Mouse (Mus musculus) brain, adult 2 months (tissue): Measurements from ENCODE around the gene Chrm1.
"Not testable (repeated sequence)": the region's sequence is repeated elsewhere in the genome, so short reads cannot be mapped to it uniquely, and the experiment has no call there.

Experiments used
- DNase-seq: peaks from one replicate; pipeline ENCODE4 v3.0.0; 2011; ENCODE audit warnings: low read depth, low spot score

The Chrm1 gene

DNA sequence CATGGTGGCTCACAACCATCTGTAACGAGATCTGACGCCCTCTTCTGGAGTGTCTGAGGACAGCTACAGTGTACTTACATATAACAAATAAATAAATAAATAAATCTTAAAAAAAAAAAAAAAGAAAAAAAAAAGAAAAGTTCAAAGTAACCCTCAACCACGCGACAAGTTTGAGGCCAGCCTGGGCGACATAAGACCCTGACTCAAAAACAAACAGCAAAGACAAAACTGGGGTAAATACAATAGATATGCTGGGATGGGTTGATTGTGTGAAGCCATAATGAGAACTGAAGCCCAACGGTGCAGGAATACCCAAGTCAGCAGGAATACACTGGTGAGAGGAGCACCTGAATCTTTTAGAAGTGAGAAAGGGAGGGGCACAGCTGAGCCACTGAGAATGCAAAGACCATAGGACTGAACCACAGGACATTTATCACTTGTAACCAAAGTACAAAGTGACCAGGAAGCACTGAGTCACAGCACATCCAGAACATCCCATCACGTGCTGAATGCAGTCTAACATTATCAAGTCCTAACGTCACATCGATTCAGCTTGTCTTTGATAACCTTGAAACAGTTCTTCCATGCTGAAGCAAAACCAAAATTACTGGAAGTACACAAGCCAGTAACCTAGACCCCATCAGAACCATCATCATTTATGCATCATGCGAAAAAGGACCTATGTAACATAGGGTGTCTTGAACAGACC lies 53.3 kb downstream of the Chrm1 start:
- no peak for DNase-seq

DNA sequence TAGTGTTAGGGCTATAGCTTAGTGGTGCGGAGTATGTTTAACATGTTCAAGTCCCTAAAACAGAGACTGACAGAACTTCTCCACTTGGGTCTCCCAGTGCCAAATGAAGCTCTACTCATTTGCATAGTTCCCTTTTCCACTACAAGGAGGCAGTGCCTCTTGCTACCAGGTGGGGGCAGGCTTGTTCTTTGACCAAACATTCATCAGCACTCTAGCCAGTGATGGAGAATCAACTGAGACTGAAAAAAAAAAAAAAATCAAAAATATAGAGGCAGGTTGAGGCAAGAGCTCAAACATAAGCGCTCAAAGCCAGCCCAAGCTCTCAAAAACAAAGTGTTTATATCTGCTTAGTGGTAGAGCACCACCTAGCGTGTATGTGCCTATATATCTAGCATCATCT lies 54.8 kb downstream of the Chrm1 start:
- DNase-seq = peak; percentile 78

DNA sequence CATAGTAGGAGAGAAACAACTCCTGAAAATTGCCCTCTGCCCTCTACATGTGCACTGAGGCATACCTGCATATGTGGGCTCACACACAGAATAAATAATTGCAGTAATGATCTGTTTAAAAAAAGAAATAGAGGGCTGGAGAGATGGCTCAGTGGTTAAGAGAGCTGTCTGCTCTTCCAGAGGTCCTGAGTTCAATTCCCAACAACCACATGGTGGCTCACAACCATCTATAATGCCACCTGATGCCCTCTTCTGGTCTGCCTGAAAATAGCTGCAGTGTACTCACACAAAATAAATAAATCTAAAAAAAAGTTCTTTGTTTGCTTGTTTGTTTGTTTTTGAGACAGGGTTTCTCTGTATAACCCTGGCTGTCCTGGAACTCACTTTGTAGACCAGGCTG lies 55.4 kb downstream of the Chrm1 start:
- not testable (repeated sequence) for DNase-seq

DNA sequence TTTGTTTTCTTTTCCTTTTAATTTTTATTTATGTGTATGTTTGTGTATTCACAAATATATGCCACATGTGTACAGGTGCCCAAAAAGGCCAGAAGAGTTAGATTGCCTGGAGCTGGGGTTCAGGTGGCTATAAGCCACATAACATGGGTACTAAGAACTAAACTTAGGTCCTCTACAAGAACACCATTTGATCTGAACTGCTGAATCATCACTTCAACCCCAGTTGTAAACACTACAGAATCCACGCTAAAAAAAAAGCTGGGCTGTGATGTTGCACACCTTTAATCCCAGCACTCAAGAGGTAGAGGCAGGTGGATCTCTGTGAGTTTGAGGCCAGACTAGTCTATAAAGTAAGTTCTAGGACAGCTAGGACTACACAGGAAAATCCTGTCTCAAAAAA lies 57.8 kb downstream of the Chrm1 start:
- no peak for DNase-seq

DNA sequence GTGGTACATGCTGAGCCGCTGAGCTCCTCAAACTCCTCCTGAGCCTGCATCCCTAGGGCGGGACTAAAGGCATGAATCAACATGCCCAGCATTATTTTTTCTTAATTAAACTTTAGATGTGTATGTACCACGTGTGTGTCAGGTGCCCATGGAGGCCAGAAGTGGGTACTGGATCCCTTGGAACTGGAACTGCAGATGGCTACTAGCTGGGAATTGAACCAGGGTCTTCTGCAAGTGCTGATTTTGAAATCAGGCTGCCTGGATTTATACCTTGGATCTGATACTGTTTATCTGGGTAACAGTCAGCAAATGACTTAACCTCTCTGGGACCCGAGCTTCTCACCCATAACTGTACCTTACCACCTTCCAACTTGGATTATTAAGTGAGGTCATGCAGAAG lies 58.4 kb downstream of the Chrm1 start:
- no peak for DNase-seq

DNA sequence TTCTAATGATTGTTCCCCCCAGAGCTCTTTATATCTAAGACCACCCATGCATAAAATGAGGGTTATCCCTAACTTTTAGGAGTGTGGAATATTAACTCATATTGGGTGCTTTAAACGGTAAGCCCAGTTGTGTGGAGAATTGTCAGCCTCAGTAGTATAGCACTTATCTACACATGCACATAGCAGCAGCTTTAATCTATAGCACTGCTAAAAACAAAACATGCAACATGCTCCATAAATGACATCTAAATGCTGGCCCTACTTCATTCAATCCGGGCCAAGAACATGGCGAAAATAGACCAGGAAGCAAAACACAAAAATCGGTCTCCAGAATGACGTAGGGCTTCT lies 58.9 kb downstream of the Chrm1 start:
- no peak for DNase-seq

DNA sequence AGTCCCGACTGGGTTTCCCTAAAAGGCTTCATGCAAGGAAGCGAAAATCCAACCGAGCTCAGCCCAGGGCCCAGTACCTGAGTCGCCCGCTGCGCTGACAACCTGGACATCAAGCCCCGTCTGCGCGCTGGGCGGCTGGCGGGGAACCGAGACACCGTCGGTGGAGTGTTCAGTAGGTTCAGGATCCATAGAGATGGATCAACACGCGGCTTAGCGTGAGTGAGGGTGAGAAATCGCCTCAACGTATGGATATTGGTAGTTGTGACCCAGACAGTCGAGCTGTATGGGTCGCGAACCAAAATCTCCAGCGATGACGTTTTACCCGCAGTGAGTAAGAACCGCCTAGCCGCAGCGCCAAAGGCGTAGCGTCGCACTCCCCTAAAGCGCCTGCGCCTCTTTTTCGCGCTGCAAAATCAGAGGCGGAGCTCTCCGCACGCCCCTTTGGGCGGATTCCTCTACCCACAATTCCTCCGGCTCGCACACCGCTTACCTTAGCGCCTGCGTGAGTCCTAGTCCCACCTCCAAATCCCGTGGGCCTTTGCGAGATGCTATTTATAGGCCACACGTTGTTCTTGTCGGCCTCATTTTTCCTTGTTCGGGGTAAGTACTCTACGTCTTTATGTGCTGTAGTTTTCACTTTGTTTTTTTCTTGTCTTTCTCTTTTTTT lies 59.5 kb downstream of the Chrm1 start, which contains the start of gene Slc3a2:
Gene Slc3a2, minus strand, starts transcription at position 463 of the 667 bp plus-strand sequence.
- DNase-seq = peak; percentile 100

DNA sequence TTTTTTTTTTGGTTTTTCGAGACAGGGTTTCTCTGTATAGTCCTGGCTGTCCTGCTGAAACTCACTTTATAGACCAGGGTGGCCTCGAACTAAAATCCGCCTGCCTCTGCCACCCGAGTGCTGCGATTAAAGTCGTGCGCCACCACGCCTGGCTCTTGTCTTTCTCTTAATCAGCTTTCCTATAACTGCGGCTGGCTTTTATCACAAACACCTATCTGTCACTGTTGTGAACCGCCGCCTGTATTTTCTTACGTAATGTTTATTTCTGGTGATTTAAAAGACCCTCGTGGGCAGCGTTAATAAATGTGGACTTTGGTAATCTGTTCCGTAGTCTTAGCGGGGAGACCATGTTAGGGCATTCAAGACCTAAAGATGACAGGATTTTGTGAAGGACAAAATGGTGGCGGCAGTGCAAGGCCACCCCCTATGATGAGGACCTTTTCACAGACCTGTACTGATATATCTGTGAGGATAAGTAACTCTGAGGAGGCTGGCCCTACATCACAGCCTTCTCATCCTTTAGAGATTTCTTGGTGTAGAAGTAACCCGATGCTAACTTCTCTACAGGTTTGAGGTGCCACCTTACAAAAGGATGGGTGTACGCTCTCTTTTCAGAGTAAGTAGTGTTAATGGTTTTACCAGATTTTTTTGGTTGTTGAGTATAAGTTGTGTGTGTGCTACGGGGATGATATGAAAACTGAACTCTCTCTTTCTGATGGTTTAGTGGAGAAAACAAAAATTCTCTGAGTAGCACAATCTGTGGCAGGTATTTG lies 60.2 kb downstream of the Chrm1 start:
- DNase-seq = no peak

DNA sequence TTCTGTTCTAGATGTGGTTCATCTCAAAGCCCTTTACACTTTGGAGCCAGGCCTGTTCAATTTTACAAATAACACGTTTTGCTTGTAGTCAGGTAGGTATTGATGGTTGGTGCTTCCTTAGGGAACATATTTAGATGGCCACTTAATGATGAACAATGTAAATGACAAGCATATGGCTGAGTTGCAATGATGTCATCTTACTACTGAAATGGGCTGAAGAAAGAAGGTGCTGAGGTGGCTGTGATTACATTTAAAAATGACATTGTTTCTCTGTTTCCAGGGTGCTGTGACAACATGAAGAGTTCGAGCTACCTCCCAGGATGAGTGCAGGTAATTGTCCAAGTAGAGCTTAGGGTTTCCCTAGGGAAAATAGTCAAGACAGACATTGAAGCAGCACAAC lies 60.8 kb downstream of the Chrm1 start:
- DNase-seq = no peak

DNA sequence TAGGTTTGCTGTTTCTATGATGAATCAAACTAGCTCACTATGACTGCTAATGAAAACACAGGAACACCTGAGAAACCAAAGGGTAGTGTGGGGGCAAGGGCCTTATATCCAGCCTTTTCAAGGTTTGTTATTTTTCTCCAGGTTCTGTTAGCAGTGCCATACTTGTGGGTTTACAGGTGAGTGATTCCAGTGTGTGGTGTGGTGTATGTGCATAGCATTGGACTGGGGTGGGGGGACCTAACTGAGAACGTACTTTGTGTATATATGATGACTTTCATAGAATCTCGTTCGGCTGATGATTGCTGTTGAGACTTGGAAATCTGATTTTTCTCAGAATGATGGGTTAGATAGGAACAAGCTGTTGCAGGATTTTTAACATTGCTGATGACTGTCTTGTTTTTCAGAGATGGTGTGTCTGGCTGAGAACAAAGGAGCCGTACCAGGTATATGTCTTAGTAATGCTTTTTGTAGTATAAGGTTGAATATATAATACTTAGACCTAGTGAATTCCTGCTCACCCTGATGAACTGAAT lies 61.6 kb downstream of the Chrm1 start:
- no peak for DNase-seq

DNA sequence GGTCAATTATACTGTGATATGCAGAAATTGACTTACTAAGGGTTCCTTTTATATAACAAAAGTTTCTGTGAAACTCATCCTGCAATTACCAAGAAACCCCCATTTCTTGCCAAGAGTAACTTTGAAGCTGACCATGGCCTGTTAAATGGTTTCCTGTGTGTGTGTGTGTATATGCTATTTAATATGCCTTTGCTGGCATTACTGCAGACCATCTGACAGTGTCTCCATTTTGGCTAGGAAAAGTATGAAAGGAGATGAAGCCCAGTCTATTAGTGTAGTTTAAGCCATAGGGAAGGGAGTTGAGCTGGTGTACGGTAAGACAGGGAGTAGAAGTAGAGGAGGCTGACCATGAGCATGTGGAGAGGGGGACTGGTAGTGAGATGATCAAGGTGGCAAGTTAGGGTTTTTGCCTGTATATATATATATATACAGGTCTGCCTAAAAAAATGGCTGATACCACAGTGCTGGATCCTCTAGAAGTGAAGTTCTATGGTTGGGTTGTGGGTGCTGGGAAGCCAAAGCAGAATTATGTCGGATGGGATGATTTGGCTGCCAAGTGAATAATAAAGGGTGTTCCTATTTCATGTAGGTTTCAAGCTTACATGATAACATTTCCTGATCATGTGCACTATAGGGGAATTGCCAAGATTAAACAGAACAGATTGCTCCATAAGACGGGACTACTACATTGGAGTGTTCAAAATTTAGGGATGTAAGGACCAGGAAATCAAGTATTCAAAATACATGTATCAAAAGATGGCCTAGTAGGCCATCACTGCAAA lies 63.2 kb downstream of the Chrm1 start:
- DNase-seq = no peak

DNA sequence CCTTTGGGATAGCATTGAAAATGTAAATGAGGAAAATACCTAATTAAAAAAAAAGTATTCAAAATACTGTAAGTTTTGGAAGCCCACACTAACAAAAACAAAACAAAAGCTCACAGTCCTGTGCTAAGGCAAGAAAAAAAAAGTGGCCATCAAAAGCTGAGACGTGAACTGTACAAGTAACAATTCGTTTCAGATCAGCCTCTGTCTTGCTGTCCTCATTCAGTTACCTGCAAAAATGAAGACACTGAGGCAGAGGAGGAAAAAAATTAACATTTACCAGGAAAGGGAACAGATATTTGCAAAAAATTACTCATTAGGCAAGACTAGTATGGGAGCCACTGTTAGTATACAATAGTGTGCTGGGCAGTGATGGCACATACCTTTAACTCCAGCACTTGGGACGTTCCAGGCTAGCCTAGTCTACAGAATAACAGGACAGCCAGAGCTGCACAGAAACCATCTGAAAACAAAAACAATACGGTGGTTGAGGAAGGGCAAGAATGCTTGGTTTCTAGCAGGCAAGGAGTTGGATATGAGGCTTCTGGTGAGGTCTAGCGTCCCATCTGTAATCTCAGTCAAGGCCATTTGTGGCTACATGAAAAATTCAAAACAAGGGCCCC lies 64.0 kb downstream of the Chrm1 start:
- no peak for DNase-seq

DNA sequence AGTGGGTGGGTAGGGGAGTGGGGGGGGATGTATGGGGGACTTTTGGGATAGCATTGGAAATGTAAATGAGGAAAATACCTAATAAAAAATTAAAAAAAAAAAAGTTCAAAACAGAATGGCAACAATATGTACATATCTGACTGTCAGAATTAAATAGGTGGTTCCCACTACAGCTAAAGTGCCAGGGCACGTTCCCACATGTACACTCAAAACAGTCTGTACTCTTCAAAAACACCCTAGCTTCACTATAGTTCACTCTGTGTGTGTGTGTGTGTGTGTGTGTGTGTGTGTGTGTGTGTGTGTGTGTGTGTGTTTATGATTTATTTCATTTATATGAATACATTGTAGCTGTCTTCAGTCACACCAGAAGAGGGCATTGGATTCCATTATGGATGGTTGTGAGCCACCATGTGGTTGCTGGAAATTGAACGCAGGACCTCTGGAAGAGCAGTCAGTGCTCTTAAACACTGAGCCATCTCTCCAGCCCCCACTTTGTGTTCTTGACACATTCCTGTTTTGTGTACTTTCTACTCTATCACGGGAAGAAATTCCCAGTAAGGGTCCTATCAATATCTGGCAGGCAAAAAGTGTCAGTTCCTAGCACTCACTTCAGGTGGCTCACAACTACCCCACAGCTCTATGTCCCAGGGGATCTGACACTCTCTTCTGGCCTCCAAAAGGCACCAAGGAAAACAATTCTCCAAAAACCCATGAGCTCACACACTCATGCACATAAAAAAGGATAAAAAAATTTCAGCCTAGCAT lies 64.9 kb downstream of the Chrm1 start:
- DNase-seq = not testable (repeated sequence)
